Mouse (Mus musculus): ENCODE results near the gene Rwdd4a.

Rwdd4a gene

DNA sequence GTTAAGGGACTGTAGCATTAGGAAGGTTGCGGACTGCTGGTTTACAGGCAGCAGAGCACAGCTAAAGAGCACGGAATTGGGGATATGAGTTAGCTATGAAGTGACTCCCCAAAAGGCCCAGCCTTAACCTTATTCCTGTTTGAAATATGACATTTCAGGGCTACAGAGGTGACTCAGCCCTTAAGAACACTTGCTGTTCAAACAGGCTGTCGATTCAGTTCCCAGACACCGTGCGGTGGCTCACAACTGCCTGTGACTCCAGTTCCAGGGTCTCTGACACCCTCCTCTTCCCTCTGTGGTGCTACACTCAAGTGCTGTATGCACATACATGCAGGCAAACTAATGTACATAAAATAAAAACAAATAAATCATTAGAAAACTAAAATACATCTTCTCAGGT lies 55.2 kb downstream of the Rwdd4a start:
- no peak for DNase-seq (ENCODE audit: low read depth)

- DNase-seq (ENCODE audit: low read depth): no peak
Observed at GRCm38 (mm10) chr8:47590400-47590799, 56.9 kb downstream of the Rwdd4a start.

DNA sequence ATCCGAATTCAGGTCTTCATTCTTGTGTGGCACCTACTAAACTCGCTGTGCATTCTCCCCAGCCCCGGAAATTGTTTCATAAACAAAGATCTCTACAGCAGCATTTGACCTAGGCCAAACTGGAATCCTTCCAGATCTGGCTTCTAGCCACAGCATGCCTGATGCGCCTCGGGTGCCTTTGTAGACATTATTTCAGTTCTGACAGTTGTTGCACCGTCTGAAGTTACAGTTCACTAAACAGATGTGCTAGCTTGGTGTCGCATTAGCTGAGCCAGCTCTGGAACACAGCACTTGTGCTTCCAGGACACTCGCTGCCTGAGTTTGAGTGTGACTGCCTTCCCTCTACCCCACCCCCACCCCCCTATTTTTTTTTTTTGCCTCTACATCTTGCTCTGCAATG lies 67.2 kb downstream of the Rwdd4a start:
- no peak for DNase-seq (ENCODE audit: low read depth)
